Mouse (Mus musculus): ENCODE data around the gene Cubn.

GRCm38 (mm10) chr2:13342325-13342926 is 149.2 kb downstream of the Cubn start:
- TF ChIP-seq CTCF (IDR thresholded peaks at IDR 0.05; ENCODE audit: low read depth) (no peak), EP300 (IDR thresholded peaks at IDR 0.05; ENCODE audit: low read depth) (no peak)
